Mouse (Mus musculus): Measurements from ENCODE around the gene Gm5148.

- no peak for TF ChIP-seq FLI1 (IDR thresholded peaks at IDR 0.05; ENCODE audit: low read length)
- TF ChIP-seq GATA1 (IDR thresholded peaks at IDR 0.05; ENCODE audit: borderline replicate concordance, low read length), result no peak
Observed at GRCm38 (mm10) chr3:37675056-37675525, 49.2 kb downstream of the Gm5148 start.
